Comparison of ENCODE assay signal across 10 mouse cellular contexts in genomic region chr1:192736002-192736426, GRCm38 (mm10). TPM values are rescaled to one million over a fixed set of nuclear protein-coding genes. Genes with fewer than 3 reads are reported as not detected.
DNase-seq lines count a peak whose midpoint lies in the region; ATAC-seq lines count a peak whose summit lies in the region.
"Had no signal": no experiment of that assay in that cellular context is flagged by ENCODE, and none has a peak within 500 bp of the region (broad histone marks: within the 10 kb centered on the region; RNA-seq: fewer than 3 reads in every experiment).

No protein-coding gene starts in this region.

- H3K4me2 ChIP-seq in heart, embryonic 13.5 days, result no peak overlapping the region

- H3K4me3 ChIP-seq in heart, embryonic 13.5 days, result no peak overlapping the region

- peaks cover 11% of the 10 kb centered on the region for H3K4me1 ChIP-seq in heart, embryonic 13.5 days

- peak overlapping the region; percentile 58 for H3K27ac ChIP-seq in heart, embryonic 13.5 days (replicated peaks)
- H3K27ac ChIP-seq: macrophage had no signal

- no peak for ATAC-seq in heart, embryonic 13.5 days (ENCODE audit: extremely low read depth, insufficient number of reproducible peaks, low FRiP score, low TSS enrichment)

- peak; percentile 9 for DNase-seq in gastrocnemius, adult 18-20 months (ENCODE audit: low spot score)
- DNase-seq in gastrocnemius, postnatal 25 days, result no peak
- DNase-seq in NIH3T3 (ENCODE audit: low read depth), result peak; percentile 72
- peak; percentile 63 to 70 for DNase-seq in kidney, postnatal 4 days
- DNase-seq in ovary, postnatal 10 days (ENCODE audit: low spot score), result no peak
- no peak for DNase-seq in frontal cortex, postnatal 36 days (ENCODE audit: low spot score in 2 of 2)
- no peak for DNase-seq in right cerebral cortex, postnatal 14 days

- H3K27me3 ChIP-seq in heart, embryonic 13.5 days (replicated peaks), result no peaks in the 10 kb centered on the region
- H3K27me3 ChIP-seq: CH12.LX had no signal

- H3K9me3 ChIP-seq in heart, embryonic 13.5 days, result no peaks in the 10 kb centered on the region

- WGBS in heart, embryonic 13.5 days, result 55% methylated on average over 9 of the region's 9 CpGs

- no peak overlapping the region for H3K9ac ChIP-seq in heart, embryonic 13.5 days

- H3K36me3 ChIP-seq in heart, embryonic 13.5 days, result peaks cover 14% of the 10 kb centered on the region; the same call in 1 of the 2 replicates

RNA-seq across cellular contexts. Expression of gene Hhat, which starts 35.0 kb away (rescaled TPM):
- total RNA-seq in gastrocnemius, adult 18-20 months (2021), result 1 to 10 TPM; 1.2 to 1.3 TPM
- total RNA-seq in gastrocnemius, postnatal 25 days (2021), result under 1 TPM; 0.72 TPM
- 6.3 and 6.4 TPM in 2 replicates for polyA plus RNA-seq in heart, embryonic 13.5 days (2015; fragmentation: Nextera tagmentation; extraction: Ambion mirVana)

Comparison
In these comparisons a context has a peak if more than half of its experiments do, and no peak if none do; other contexts are left out.
1. DNase-seq: peak in gastrocnemius, adult 18-20 months (single experiment), NIH3T3 (single experiment) and kidney, postnatal 4 days (2 of 2); none in gastrocnemius, postnatal 25 days (single experiment), ovary, postnatal 10 days (single experiment), frontal cortex, postnatal 36 days (0 of 2) and right cerebral cortex, postnatal 14 days (single experiment).